Mouse (Mus musculus): ENCODE results near the gene Dnah7a.
"Not testable (repeated sequence)": the region's sequence is repeated elsewhere in the genome, so short reads cannot be mapped to it uniquely, and the experiment has no call there.

Dnah7a gene

GRCm38 (mm10) chr1:53706431-53707361 is at the start of gene Dnah7a:
Gene Dnah7a, minus strand, starts transcription at chr1:53706784.
- DNase-seq (ENCODE audit: low spot score in 2 of 2) = no peak

DNA sequence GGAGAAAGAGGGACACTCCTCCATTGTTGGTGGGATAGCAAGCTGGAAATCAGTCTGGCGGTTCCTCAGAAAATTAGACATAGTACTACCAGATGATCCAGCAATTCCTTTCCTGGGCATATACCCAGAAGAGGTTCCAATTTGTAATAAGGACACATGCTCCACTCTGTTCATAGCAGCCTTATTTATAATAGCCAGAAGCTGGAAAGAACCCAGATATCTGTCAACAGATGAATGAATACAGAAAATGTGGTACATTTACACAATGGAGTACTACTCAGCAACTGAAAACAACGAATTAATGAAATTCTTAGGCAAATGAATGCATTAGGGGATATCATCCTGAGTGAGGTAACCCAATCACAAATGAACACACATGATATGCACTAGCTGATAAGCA is 46.9 kb upstream of the Dnah7a start:
- DNase-seq (ENCODE audit: low spot score in 2 of 2) = not testable (repeated sequence)

GRCm38 (mm10) chr1:53751144-53751543 is 44.6 kb upstream of the Dnah7a start:
- DNase-seq (ENCODE audit: low spot score in 2 of 2) = no peak

GRCm38 (mm10) chr1:53750697-53751096 is 44.1 kb upstream of the Dnah7a start:
- not testable (repeated sequence) for DNase-seq (ENCODE audit: low spot score in 2 of 2)

- not testable (repeated sequence) for DNase-seq (ENCODE audit: low spot score in 2 of 2)
Measured at GRCm38 (mm10) chr1:53749881-53750385, 43.3 kb upstream of the Dnah7a start.

DNA sequence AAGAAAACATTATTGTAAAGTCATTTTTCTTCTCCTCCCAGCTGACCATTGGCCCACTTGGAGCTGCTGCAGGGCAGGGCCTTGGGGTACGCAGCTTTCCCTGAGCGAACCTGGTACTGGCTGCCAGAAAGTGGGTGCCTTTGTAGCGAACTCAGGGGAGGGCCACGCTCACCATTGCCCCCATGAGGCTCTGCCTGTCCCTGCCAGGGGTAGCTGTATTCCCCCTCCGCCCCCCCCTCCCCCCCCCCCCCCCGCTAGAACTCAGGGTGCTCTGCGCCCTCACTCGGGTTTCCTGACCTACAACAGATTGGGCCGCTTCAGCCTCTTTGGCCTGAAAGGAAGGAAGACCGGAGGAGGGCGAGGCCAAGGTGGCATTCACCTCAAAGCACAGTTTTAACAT is 42.0 kb upstream of the Dnah7a start:
- DNase-seq (ENCODE audit: low spot score in 2 of 2) = no peak

GRCm38 (mm10) chr1:53746001-53746400 is 39.4 kb upstream of the Dnah7a start:
- no peak for DNase-seq (ENCODE audit: low spot score in 2 of 2)

DNA sequence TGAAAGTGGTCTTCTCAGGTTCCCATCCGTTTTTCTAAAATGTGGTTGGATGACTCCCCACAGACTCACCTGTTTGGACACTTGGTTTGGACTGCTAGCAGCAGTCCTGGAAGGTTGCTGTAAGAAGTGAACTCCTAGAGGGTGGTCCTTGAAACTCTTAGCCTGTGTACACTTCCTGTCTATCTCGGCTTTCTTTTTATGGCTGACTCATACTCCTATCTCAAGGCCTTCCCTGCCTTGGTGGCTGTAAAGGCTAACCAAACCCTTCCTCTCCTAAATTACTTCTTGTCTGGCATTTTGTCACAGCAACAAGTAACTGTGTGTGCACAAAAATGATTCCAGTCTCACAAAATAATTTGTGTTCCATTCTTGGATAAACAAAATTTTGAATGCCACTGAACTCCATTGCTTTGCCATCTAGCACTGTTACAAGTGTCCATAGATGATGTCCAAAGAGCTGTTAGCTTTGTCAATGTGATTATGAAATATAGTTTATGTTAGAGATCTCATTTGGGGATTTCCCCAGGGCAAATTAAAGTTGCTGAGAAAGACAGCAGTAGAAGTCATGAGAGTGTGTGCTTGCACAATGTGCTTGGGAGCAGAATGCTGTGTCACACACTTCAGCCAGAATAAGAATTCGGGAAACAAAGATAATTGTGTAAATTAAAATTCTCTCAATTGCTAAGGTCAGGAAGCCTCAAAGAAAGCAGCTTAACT is 35.3 kb upstream of the Dnah7a start:
- DNase-seq (ENCODE audit: low spot score in 2 of 2) = no peak

DNA sequence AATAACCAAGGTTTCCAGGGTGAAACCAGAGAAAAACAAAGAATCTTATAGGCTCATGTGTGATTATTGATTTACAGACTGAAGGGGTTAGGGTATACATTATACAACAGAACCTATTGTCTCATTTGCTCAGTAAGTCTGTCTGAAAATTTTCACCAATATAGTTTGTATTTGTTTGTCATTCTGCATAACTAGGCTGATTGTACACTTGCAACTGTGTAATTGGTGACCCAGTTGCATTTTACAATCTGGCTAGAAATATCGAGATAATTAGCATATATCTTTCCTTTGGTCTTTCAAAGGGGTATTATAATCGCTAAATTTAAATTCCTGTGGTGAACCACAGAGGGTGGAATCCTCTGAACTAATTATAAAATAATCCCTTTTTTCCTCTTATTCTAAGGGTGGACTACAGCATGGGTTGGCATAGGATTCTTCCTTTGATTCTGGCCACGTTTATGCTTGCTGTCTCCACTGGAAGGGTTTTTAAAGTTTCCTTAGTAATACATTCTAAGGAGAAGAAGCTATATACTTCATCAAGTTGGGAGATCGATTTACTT is 34.3 kb upstream of the Dnah7a start:
- no peak for DNase-seq (ENCODE audit: low spot score in 2 of 2)

DNA sequence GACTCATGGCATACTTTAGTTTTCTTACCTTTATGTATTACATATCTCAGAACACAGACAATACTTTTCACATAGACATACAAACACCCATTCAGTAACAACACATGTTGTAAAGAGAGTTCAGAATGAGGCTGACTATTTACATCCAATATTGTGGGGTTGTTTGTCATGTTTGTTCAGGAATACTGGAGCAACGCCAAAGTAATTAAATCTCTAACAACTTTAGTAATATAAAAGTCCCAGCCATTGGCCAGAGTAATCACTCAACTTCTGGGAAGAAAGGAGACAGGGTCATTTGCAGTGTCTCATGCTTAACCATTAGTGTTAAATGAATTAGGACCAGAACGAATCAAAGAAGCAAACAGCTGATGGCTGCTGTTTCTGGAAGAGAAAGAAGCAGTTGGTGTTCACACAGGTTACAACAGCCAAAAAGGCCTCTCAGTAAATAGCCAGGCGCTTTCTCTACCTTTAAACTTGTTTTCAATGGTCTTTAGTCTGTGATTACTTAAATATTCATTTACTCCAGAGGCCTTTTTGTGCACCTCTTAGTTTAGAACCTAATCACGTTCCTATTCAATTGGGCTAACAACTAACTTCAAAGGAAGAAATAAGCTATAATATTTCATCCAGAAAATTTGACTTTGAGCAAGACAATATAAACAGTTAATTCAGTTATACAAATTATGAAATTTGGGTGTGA is 33.6 kb upstream of the Dnah7a start:
- DNase-seq (ENCODE audit: low spot score in 2 of 2) = not testable (repeated sequence)

DNA sequence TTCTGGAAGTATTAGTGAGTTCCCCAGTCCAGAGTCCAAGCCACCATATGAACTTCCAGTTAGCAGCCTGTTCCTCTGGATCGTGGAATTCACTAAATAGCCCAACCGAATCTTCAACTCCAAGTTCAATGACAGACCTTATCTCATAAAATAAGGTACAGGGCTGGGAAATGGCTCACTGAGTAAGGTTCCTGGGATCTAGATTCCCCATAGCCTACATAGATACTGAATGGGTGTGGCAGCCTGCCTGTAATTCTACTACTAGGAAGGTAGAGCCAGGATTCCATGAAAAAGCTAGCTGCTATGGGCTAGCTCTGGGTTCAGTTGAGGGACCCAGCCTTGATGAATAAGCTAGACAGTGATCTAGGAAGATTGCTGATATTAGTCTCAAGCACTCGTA is 30.0 kb upstream of the Dnah7a start:
- DNase-seq (ENCODE audit: low spot score in 2 of 2) = no peak

DNA sequence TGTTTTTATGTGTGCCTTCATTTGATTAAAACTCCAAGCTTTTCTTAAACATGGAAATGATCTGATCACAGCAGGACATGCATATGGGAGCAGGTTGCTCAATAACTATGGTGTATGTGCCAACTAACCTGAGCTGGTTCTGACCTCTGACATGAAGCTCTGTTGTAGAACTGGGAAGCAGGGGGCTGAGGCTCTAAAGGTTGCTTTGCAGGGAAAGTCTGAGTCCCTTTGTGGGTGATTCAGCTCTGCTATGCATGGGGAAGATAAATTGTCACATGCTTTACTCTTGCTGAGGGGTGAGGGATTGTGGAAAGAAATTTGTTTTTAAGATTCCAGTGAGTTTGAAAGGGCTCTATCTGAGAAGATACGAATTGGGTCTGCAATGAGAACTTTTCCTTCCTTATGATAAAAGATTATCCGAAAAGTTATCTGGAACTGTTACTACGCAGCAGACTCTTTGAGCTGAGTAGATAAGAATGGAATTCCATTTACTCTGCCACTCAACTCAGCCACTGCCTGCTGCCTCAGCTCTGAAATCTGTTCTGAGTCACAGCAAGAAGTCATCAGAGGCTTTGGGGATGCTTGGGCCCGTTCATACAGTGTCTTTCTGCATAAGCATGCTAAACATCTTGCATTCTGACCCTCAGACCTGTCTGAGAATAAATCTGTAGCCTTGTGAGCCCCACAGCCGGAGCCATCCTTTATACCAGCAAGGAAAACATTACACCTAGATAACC is 22.1 kb upstream of the Dnah7a start:
- DNase-seq (ENCODE audit: low spot score in 2 of 2) = no peak

DNA sequence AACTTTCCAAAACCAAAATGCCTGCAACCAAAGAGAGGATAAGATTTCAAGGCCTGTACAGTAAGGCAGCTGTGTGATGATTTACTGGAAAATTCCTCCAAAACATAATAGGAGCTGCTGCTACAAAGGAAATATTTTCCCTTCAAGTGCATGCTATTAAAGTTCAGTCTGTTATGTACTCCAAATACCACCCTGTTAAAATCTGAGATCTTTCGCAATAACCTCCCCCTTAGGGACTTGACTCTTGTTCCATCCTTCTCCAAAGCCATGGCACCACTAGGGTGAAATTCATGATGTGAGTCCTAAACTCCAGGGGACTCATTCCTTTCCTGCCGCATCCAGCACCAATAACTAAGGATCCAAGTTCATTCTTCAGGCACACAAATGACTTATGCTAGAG is 20.3 kb upstream of the Dnah7a start:
- DNase-seq (ENCODE audit: low spot score in 2 of 2) = no peak

- DNase-seq (ENCODE audit: low spot score in 2 of 2) = no peak
Measured at GRCm38 (mm10) chr1:53721353-53721752, 14.8 kb upstream of the Dnah7a start.

- DNase-seq (ENCODE audit: low spot score in 2 of 2) = peak in 1 of 2 experiments; percentile 36
Measured at GRCm38 (mm10) chr1:53720601-53721351, 14.2 kb upstream of the Dnah7a start.

DNA sequence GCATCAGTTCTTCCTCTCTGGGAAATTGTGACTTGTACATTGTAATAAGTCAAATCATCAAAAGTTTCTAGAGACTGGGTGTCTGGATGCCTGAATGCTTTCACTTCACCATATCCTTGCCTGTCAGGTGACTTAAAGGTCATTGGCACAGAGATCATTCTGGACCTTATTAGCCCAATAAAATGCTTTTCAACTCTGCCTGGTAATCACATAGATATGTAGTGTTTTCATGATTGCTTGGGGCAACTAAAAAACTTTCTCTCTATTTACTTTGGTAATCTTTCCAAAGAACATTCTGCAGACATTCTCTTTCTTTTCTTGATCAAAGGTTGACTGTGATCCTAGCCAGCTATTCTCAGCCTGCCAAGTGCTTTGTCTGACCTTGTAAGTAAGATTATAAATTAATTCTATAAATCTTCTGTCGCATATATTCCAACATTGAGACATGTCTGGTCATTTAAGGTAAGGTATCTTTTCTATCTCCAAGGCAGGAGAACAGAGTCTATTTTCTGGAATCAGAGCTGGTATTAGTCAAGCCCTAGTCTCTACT is 9.5 kb upstream of the Dnah7a start:
- no peak for DNase-seq (ENCODE audit: low spot score in 2 of 2)

GRCm38 (mm10) chr1:53715446-53715845 is 8.9 kb upstream of the Dnah7a start:
- no peak for DNase-seq (ENCODE audit: low spot score in 2 of 2)

DNA sequence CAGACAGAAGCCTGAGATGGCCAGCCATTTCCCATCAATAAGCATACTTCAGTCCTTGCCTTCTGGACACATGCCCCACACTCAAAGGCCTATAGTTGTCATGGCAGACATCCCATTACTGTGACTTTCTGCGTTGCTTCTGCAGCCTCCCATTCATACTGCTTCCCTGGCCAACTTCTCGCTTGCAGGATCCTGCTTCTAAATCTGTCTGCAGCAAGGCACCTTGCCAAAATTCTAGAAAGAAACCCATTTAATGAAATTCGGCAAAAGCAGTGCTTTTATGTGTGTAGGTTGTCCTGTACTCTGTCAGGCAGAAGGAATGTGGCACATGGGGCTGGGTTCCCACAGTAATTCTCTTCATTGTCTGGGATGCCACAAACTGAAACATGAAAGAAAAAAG is 6.8 kb upstream of the Dnah7a start:
- DNase-seq (ENCODE audit: low spot score in 2 of 2) = not testable (repeated sequence)

GRCm38 (mm10) chr1:53711069-53711468 is 4.5 kb upstream of the Dnah7a start:
- DNase-seq (ENCODE audit: low spot score in 2 of 2) = no peak

DNA sequence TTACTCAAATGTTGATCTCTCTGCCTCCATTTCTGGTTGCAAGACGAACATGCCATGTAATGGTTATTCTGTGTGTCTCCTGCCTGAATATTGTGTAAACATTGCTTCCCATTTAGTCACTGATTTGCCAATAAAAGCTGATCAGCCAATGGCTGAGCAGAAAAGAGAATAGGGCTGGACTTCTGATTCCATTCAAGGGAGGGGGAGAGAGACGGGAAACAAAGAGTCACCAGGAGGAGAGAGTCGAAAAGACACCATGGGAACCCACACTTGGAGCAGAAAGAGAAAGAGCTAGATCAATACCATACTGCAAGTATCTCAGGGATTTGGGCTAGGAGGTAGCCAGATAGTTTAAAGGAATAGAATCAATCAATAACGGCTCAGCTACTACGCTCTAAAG is 3.0 kb upstream of the Dnah7a start:
- not testable (repeated sequence) for DNase-seq (ENCODE audit: low spot score in 2 of 2)

All from urinary bladder, adult 18-20 months (tissue).